Mouse (Mus musculus): Measurements from ENCODE around the gene Hist1h2bk.

- TF ChIP-seq CTCF (conservative IDR thresholded peaks at IDR 0.05; ENCODE audit: low read length) = no peak
- no peak for TF ChIP-seq NANOG (IDR thresholded peaks at IDR 0.05; ENCODE audit: borderline replicate concordance, low read length)
These were observed 1.3 kb downstream of the Hist1h2bk start for GRCm38 (mm10) chr13:22036986-22037385.

Data from E14TG2a.4 (cell line).